Mouse (Mus musculus) T-cell, adult 2 months (primary cell): ENCODE results near the gene Mnat1.
"Not testable (repeated sequence)": the region's sequence is repeated elsewhere in the genome, so short reads cannot be mapped to it uniquely, and the experiment has no call there.

Experiments
- DNase-seq: peaks from one replicate; pipeline ENCODE4 v3.0.0; 2022; ENCODE audit warnings: low spot score

The Mnat1 gene

DNA sequence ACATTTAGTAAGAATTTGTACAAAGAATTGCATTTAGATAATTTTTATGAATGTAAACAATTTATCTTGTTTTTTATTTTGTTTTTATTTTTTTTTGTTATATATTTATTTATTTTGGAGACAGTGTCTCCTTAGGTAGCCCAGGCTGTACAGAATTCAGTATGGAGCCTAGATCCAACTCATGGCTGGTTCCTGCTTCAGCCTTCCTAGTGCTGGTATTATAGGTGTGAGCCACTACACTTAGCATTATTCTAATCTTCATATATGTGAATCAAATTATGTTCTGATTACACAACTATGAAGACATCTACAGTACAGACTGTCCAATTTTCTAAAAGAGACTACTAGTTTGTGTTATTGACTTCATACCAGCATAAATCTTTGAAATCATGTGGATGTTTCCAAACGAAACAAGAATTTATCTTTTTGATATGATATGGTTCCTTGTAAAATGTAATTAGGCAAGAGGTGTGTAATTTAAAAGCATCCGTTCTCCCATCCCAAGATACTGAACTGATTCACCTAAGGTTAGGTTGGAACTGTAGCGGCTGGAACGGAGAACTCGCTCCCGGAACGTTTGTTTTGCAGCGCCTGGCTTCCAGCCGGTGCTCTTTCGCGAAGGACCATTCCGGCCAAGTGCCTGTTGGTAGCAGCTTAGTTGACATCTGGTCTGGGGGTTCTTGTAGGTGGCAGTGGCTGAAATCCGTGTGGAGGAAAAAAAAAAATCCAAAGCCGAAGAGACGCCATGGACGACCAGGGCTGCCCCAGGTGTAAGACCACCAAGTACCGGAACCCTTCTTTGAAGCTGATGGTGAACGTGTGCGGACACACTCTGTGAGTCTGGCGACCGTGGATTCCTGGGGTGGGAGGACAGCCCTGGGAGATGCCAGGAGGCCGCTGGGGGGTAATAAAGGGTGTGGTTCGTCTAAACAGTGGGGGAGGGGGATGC lies at the start of gene Mnat1:
Gene Mnat1 (plus strand): TSS at position 625 of the 949 bp plus-strand sequence.
- peak; percentile 72 for DNase-seq

DNA sequence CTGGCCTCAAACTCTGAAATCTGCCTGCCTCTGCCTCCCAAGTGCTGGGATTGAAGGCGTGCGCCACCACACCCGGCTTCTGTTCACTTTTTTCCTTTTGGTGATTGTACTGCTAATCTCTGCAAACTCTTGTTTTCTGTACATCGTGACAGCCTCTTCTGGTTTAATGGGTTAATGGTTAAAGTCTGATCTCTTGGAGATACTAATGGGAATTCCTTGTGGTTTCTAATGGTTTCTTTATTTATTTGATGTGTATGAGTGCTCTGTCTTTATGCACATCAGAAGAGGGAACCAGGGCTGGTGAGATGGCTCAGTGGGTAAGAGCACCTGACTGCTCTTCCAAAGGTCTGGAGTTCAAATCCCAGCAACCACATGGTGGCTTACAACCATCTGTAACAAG lies 41.7 kb upstream of the Mnat1 start:
- DNase-seq, result not testable (repeated sequence)

DNA sequence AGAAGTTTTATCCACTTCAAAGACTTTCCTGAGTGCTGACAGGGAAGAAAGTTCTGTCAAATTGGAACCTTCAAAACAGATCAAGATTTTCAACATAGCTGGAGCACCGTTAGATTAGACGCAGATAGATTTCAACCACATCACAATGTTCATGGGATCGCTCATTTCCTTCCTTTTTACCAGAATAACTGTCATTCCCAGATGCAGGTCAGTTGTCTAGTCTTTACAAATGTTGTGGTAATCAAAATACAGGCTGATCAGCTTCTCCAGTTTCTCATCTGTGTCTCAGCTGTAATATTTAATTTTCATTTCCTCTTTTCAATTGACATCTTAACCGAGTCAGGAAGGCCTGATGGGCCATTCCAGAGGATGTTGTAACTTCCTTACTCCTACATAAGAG lies 39.7 kb upstream of the Mnat1 start:
- DNase-seq, result no peak

DNA sequence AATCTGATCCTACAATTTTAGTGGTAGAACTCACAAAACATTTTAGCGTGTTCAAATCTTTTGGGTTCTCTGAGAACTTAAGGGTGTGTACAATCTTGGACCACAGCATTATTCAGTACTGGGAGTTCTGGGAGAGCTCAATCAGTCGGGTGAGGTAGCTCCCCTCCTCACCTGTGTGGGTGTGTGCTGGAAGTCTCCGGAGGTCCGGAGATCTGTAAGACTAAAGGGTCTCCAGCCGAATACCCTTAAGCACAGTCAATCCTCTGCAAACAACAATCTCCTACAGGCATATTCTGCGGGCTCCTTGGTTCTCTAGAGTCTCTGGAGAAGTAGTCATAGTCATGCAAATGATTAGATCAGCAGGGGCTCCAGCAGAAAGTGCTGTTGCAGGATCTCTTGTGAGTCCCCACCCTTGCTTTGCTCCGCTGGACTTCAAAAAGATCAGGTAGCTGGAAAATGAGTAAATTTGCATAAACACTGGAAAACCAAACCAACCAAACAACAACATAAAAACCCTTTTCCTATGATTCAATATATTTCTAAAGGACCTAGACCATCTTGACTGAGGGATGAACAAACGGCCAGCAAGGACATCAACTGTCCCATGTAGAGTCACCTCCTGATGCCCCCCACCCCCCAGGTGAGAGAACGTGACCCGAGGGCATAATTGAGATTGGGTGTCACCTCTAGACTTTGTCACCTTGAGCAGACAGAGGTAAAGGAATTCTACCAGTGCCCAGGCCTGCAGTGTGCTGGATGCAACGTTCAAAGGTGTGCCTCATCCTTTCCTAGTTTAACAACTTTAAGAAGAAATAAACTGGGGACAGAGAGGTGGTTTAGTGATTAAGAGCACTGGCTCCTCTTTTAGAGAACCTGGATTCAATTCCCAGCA lies 37.5 kb upstream of the Mnat1 start:
- no peak for DNase-seq

DNA sequence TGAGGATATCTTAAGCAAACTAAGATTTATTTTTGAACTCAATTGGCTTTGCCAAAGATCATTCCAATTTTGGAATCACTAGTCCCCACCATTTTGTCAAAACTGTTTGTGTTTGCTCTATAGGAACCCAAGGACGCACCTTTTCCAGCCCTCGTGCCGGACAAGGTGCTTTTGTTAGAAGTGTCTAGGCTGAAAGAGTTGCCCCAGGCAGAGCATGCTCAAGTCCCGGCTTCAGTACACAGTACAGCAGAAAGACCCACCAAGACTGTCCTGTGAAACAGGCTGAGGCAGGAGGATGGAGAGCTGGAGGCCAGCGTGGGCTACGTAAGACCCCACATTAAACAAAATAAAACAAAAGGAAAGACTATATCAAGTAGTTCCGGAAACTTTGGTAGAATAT lies 36.4 kb upstream of the Mnat1 start:
- DNase-seq, result no peak

DNA sequence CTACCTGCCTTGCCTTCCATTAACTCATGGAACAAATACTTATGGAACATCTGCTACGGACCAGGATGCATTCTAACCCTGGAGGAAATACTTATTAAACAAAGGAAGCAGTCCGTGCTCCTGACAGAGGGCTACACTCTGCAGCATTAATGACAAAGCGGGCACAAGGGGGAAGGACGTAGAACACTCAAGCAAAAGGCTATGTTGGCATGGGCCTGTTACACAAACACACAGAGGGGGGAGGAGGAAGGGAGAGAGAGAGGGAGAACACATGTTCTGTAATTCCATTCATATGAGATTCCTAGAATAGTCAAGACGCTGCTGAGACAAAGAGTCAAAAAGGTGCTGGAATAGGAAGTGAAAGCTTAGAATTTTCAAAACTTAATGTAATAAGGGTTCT lies 35.0 kb upstream of the Mnat1 start:
- DNase-seq, result no peak

DNA sequence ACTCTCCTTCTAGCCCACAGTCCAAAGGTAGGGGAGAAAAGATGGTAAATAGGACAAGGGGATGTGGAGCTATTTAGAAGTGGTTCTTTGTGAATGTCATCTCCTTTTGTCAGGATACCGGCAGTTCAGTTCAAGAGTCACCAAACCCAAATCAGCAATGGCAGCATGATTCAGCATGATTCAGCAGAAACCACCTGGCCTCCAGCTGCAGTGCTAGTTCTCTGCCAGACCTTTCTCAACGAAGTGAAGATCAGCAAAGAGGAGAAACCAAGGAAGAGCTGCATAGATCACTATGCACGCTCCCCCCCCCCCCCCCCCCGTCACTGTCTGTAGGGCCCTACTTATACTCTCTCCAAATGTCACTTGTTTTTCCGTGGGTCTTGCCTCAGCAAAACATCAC lies 34.6 kb upstream of the Mnat1 start:
- DNase-seq, result no peak

DNA sequence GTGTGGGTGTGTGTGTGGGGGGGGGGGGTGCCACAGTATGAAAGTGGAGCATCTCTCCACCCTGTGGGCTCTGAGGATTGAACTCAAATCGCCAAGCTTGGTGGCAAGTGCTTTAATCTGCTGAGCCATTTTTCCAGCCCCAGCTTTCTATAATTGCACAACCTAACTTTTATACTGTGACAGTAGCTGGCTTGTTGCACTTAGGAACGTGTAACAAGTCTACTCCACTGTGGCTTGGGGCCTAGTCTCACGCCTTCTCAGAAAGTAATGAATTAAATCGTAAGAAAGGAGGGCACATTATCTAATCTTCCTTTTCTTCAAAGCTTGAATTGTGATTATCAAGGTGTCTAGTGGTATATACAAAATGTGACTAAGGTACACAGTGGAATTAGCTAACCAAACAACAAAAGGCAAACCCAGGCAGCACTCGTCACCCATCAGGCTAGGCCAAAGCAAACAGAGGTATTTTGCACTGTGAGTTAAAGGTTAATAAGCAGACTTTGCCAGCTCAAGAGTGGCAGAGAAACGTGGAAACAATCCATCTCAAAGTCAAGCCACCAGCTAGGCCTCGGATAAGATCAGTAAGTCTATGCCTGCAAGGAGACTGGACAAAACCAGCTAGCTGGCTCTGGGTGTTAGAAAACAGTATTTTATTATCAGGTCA lies 32.7 kb upstream of the Mnat1 start:
- no peak for DNase-seq

DNA sequence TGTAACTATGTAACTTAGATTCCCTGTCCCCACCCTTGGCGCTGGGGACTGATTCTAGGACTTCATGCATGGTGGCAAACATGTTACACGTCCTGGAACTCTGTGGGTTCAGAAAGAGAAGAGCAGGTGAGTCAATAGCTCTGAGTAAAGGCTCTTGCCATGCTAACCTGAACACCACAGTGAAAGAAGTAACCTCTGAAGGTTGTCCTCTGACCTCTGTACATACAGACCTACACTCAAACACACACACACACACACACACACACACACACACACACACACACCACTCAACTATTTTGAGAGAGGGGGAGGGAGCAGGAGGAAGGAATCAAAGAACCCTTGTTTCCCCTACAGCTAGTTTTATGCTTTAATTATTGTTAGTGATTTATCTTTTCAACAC lies 29.3 kb upstream of the Mnat1 start:
- DNase-seq, result no peak

DNA sequence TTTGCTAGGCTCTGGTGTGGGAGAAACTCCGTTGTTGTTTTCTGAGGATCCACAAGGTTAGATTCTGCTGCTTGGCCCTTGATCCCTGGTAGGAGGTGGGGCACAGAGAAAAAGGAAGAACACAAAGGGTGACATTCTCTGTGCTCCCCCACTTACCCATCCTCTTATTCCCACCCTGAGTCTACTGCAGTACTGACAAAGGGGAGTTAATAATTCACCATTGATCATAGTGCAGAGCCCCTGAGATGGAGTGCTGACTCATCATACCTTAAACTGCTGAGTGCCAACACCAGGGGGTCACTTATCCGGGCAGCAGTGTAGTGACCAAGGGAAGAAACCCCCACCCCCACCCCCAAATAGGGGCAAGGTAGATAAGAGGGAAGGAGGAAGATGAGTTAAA lies 28.9 kb upstream of the Mnat1 start:
- DNase-seq, result no peak

DNA sequence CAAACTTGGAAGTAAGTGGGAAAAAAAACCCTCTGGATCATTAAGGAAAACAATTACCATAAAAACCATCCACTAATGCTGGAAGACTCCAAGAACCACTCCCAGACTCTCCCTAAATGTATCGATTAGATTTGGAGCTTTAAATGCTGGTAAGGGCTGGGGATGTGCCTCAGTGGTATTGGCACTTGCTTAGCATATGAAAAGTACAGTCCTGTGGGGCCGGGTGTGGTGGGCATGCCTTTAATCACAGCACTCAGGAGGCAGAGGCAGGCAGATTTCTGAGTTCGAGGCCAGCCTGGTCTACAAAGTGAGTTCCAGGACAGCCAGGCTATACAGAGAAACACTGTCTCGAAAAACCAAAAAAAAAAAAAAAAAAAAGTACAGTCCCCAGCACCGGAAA lies 27.3 kb upstream of the Mnat1 start:
- not testable (repeated sequence) for DNase-seq

DNA sequence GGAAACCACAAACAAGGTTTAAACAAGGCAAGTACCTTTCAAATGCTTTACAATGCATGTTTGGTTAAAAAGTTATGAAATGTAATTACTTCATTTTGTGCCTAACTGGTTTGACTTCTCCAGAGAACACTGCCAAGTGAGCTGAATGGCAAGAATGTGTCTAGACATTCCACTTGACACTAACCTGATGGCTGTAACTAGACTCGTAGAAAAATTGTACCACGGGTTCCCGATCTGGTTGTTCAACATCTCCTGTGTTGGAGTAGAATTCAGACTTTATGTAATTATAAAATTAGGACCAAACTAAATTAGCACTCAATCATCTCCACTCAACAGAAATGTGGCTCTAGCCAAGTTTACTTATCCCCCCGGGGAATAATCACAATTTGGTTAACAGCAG lies 24.9 kb upstream of the Mnat1 start:
- no peak for DNase-seq

DNA sequence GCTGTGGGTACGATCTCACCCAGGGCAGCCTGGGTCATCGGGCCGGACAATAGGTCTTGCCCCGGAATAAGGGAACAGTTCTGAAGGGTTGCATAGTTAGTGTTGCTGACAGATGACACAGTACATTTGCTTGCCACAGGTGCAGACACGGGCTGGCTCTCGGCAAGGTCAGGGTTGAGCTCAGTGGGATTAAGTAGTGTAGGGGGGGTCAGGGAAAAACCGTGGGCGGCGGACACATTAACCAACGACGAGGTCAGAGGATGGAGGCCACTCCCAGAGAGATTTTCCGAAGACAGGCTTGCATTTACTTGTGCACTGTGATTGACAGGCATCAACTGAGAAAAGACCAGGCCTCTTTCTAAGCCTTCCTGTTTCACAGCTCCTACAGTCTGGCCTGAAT lies 19.8 kb upstream of the Mnat1 start:
- no peak for DNase-seq

DNA sequence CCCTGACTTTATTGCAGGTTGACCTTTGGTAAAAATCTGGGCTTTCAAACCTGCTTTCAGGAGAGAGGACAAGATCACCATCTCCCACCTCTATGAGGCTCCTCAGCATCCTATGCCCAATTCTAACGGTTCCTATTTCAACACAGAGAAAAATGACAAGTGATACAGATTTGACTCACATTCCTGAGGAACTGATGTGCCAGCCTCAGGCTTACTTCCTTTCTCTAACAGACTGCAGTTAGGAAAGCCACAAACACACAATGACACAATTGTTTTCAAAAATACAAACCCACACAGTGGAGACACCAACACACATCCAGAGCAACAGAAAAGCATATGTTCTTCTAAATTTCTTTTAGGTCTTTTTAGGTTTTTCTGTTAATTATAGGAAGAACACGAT lies 15.7 kb upstream of the Mnat1 start:
- DNase-seq, result no peak

DNA sequence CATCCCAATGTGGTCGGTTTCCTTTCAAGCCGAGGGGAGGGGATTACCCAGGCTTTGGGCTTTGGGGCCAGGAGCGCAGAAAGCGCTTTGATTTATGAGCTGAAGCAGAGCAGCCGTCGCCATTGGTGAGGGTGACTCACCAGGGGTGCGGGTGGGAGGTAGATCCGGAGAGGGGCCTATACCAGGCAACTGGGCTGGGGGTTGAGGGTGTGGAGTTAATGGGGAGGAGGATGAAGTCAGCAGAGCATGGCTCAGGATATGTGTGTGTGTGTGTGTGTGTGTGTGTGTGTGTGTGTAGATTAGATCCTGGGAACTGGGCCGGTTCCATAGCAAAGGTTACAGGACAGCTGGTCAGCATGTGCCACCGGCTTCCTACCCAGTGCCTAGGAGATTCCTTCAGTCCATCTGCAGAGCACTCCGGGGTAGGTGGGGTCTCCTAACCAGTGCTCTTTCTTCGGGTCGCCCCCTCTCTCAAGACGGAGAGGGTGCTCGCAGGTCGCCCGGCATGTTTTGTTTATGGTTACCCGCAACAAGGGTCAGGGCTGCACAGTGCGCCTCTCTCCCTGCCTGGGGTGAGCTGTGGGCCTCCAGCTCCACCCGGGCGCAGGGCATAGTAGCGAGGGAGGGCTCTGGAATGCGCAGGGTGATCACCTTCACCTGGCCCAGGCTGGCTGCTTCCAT lies 12.9 kb upstream of the Mnat1 start:
- no peak for DNase-seq

DNA sequence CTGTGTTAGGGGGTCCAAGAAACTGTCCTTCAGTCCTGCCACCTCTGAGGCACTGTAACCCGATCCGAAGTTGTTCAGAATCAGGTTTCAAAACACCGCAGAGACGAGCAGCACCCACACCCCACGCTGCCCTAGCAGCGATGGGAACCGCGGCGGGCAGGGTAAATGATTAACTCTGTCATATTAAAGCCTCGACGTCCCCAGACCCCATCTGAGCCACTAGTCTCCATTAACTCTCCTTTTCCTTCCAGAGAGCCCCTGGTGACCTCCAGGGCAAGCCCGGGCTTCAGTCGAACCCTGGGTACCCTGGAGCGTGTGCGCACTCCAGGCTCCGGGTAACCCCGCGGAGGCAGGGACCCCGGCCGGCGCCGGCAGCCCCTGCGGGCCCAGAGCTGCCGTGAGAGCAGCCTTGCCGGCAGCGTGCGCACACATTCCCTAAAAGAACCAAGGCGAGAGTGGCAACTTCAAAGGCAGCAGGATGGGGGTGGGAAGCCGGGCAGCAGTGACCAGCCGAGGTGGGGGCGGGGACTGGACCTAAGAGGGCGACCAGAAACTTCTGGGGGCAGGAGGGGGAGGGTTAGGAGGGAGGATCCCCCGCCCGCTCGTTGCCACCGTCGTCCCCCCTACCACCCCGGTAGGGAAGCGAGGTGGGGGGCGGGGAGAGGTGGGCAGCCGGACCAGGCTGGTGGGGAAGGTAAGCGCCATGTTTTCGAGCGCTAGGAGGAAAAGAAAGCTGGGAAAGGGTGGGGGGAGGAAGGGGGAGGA lies 11.8 kb upstream of the Mnat1 start:
- no peak for DNase-seq

DNA sequence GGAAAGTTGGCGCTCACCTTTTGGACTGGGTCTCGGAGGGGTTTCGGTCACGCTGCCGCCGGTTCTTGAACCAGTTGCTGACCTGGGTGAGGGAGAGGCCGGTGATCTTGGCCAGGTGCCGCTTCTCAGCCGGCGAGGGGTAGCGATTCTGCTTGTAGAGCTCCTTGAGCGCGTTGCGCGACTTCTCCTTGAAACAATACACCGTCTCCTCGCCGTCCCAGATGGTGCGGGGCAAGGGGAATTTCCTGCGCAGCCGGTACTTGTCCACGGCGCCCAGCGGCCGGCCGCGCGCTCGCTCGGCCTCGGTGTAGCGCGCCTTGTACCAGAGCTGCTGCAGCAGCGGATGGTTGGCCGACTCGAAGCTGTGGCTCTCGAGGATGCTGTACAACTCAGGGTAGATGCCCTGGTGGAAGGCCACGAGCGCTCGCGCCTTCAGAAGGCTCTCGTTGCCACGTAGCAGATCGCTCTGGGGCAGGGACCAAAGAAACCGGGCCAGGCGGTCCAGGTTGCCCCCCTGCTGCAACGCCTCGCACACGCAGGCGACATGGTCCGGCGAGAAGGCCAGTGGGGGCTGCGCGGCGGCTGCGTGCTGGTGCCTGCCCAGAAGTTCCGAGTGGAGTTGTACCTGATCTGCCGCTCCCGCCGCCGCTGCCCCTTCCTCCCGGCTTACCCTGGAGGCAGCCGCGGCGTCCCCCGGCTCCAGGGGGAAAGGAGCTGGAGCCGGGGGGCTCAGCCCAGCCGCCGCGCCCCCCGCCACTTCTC lies 11.0 kb upstream of the Mnat1 start:
- DNase-seq, result peak; percentile 22

DNA sequence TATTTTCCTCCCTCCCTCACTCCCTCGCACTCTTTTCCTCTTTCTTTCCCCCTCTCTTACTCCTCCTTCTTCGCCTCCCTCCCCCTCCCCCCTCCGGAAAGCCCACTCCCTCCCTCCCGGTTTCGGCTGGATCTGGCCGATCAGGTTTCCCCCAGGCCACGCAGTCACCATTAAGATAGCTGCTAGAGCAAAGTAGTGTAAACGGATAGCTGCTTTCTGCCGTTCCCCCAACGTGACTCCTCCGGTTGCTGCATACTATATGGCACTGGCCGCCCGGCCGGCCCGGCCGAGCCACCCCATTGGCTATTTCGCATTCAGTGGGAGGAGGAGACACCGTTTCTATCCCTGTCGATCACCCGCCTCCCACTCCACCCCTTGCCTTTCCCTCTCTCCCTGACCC lies 10.3 kb upstream of the Mnat1 start, which contains the start of gene Six4:
Gene Six4 (minus strand): TSS at position 261 of the 400 bp plus-strand sequence.
- no peak for DNase-seq

DNA sequence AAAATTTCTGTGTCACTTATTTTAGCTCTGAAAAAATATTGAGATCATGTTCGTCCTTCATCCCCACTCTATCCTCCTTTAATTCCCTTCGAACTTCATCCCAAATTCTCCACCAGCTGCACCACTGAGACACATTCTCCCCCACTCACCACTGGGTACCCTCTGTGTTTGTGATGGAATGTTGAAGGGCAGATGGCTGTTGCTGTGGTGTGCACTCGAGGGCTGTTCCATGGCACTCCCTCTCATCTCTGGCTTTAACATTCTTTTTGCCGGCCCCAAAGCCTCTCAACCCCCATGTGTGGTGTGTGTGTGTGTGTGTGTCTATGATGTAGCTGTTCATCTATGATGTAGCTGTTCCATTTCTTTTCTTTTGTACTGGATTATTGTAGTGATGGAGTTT lies 1.7 kb downstream of the Mnat1 start:
- DNase-seq, result no peak

DNA sequence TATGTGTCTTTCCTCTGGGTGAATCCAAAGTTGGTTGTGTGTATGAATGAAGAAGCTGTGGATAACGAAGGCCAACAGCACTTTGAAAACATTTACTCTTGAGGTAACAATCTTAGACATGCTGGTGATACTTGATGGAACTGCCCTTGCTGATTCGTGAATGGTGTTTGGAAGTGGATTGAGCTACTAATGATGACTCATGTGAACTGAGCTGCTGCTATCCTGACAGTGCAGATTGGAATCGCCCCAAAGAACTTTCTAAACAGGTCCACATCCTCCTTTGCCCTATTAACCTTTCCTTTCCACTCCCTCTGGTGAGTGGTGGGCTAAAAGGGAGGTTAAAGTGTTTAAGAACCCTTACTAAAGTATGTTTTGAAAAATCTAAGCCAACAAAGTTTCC lies 17.2 kb downstream of the Mnat1 start:
- DNase-seq, result no peak
